Mouse (Mus musculus): ENCODE results near the gene Usp17lb. TPM values are rescaled to one million over a fixed set of nuclear protein-coding genes. Genes with fewer than 3 reads are reported as not detected.
"Not testable (repeated sequence)": the region's sequence is repeated elsewhere in the genome, so short reads cannot be mapped to it uniquely, and the experiment has no call there.

The Usp17lb gene
- total RNA-seq (2021), result under 1 TPM in 1 of 2 experiments, not detected in 1; 0.20 TPM
- long read RNA-seq, experiment 1, result 0 reads
- long read RNA-seq, experiment 2, result 0 reads

- no peak for DNase-seq
These were observed at the start of gene Usp17lb for GRCm38 (mm10) chr7:104842503-104842902. Gene Usp17lb, minus strand, starts transcription at chr7:104842603.

GRCm38 (mm10) chr7:104877731-104878130, 35.3 kb upstream of the Usp17lb start, which contains the start of gene Olfr665:
Gene Olfr665, plus strand, starts transcription at chr7:104878031.
- DNase-seq, result no peak

- peak in 1 of 2 experiments; percentile 10 for DNase-seq
These were observed 19.0 kb upstream of the Usp17lb start for GRCm38 (mm10) chr7:104861381-104861780.

- DNase-seq, result no peak
These were observed 15.3 kb upstream of the Usp17lb start for GRCm38 (mm10) chr7:104857683-104858082.

- not testable (repeated sequence) for DNase-seq
These were observed 14.3 kb upstream of the Usp17lb start, which contains the start of gene Usp17la for GRCm38 (mm10) chr7:104856709-104857108. Gene Usp17la, plus strand, starts transcription at chr7:104857009.

GRCm38 (mm10) chr7:104855248-104855750, 12.9 kb upstream of the Usp17lb start:
- DNase-seq, result no peak

GRCm38 (mm10) chr7:104851546-104851945, 9.1 kb upstream of the Usp17lb start:
- not testable (repeated sequence) for DNase-seq

GRCm38 (mm10) chr7:104843731-104844287, 1.4 kb upstream of the Usp17lb start:
- no peak for DNase-seq

GRCm38 (mm10) chr7:104810335-104810734, 32.1 kb downstream of the Usp17lb start:
- not testable (repeated sequence) for DNase-seq

GRCm38 (mm10) chr7:104790796-104791195, 51.6 kb downstream of the Usp17lb start:
- DNase-seq, result no peak

Other genes with a start within 250 kb of the Usp17lb start
- gene Olfr655, start 240.8 kb downstream of the Usp17lb start, total RNA-seq (2021), result not detected
- not detected for gene Olfr656, start 228.6 kb downstream of the Usp17lb start, total RNA-seq (2021)
- not detected for gene Olfr657, start 217.8 kb downstream of the Usp17lb start, total RNA-seq (2021)
- not detected for gene Olfr658, start 195.3 kb downstream of the Usp17lb start, total RNA-seq (2021)
- not detected for gene Olfr659, start 175.8 kb downstream of the Usp17lb start, total RNA-seq (2021)
- gene Olfr661, start 156.1 kb downstream of the Usp17lb start, total RNA-seq (2021), result not detected
- not detected for gene Usp17le, start 65.1 kb downstream of the Usp17lb start, total RNA-seq (2021)
- gene Usp17la, start 14.4 kb upstream of the Usp17lb start, total RNA-seq (2021), result not detected
- not detected for gene Olfr665, start 35.4 kb upstream of the Usp17lb start, total RNA-seq (2021)
- gene Olfr666, start 53.3 kb upstream of the Usp17lb start, total RNA-seq (2021), result not detected
- gene Olfr667, start 78.9 kb upstream of the Usp17lb start, total RNA-seq (2021), result not detected
- not detected for gene Olfr668, start 85.5 kb upstream of the Usp17lb start, total RNA-seq (2021)
- not detected for gene Olfr669, start 91.6 kb upstream of the Usp17lb start, total RNA-seq (2021)
- not detected for gene Olfr670, start 120.0 kb upstream of the Usp17lb start, total RNA-seq (2021)
- not detected for gene Olfr671, start 136.5 kb upstream of the Usp17lb start, total RNA-seq (2021)
- gene Olfr672, start 159.4 kb upstream of the Usp17lb start, total RNA-seq (2021), result not detected
- not detected for gene Olfr675, start 185.9 kb upstream of the Usp17lb start, total RNA-seq (2021)
- gene Olfr676, start 190.1 kb upstream of the Usp17lb start, total RNA-seq (2021), result not detected
- gene Olfr677, start 208.8 kb upstream of the Usp17lb start, total RNA-seq (2021), result not detected
- not detected for gene Olfr678, start 221.9 kb upstream of the Usp17lb start, total RNA-seq (2021)
- not detected for gene Olfr679, start 238.6 kb upstream of the Usp17lb start, total RNA-seq (2021)

Data from adrenal gland, postnatal 36 days (tissue).